Mouse (Mus musculus) telencephalon, adult 2 months (tissue): ENCODE measurements around the gene Pipox.

ENCODE experiments used
- DNase-seq: peaks from one replicate; pipeline ENCODE4 v3.0.0-alpha.2; 2011; ENCODE audit warnings: low read depth, low spot score

Gene Pipox

GRCm38 (mm10) chr11:77908468-77908867 is 14.6 kb upstream of the Pipox start:
- no peak for DNase-seq

DNA sequence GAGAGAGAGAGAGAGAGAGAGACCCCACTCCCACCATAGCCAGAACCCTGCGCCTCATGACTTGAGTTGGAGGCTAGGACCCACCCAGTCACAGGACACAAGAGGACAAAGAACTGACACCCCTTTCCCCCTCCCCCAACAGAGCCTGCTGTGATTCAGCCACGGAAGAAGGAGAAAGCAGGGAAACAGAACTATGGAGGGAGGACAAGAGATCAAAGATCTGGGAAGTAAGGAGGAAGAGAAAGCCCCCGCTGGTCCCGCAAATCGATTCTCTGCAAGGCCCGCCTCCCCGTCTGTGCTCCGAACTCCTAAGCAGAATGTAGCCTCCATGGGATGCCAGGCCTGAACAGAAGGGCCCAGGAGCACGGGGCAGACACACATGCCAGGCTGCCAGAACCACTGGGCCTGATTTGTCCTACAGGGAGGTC is 12.9 kb upstream of the Pipox start:
- DNase-seq: no peak

DNA sequence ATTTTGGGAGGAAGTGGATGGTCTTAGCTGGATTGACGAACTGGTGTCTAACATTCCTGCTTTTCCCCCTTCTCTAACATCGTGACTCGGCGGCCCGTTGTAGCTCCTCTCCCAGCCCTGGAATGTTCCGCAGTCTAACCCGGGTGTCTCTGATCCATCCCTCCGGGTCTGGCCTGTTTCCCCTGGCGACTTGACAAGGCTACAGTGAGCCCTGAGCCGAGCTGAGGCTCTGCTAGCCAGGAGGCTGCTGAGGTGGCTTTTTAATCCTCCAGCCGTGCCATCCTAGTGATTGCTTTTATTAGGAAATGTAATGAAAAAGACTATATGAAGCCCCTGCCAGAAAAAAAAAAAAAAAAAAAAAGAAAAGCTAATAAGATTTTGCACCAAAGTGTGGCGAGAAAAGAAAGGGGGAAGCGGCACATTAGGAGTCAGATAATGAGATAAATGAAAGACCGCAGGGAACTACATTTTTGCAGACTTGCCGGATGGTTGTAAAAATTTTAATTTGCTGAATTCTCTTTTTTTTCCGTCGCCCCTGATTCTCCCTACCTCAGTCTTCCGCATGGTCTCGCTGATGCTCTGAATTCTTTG is 12.3 kb upstream of the Pipox start:
- DNase-seq: no peak

DNA sequence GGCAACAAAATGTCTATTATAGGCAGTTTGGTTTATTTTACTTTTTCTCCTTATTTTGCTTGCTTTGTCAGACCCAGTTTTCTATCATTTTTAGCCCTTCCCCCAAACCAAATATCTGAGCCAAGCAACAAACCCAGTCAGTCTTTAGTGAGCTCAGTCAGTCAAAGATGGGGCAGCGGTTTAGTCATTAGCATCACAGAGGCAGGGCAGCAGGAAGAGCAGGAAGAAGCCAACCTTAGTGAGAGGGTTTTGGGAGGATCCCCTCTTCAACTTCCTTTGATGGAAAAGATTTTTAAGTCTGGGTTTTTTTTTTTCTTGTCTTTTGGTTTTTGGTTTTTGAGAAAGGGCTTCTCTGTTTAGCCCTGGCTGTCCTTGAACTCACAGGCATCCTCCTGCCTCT is 10.8 kb upstream of the Pipox start:
- DNase-seq: no peak

DNA sequence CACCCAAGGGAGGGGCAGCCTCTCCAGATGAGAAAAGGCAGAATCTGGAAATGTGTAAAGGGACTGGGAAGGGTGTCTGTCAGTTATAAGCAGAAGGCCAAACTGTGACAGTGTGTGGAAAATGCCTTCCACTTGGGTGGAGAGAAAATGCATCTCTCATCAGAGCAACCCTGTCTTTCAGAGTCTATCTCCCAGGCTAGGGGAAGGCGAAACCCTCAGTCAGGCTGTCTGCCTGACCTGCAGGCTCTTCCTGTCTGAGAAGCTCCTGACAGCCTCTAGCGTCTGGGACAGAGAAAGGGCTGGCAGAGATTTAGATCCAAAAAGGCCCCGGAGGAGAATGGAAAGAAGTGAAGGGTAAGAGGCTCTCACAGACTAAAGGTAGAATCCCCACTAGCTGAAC is 9.9 kb upstream of the Pipox start:
- DNase-seq: no peak

DNA sequence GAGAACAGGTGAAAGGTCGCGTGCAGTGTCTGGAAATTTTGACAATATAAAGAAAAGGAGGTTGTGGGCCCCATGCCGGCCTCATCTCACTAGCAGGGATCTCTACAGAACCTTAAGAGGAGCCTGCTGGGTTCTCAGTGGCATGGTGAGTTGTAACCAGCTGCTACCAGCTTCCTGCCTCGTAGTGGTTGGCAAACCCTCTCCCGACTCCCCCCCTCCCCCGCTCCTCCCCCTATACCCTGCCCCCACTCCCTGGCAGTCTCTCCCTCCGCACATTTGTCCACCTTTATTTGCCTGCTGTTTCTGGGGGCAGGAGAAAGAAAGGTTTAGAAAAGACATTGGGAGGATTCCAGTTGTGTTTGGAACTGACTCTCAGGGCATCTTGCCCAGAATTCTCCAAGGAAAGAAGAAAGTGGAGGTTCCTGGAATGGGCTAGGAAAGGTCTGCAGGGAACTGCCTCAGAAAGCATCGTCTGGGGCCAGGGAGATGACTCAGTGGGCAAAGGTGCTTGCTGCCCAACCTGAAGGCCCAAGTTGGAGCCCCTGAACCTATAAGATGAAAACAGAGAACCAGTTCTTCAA is 8.0 kb upstream of the Pipox start:
- no peak for DNase-seq

DNA sequence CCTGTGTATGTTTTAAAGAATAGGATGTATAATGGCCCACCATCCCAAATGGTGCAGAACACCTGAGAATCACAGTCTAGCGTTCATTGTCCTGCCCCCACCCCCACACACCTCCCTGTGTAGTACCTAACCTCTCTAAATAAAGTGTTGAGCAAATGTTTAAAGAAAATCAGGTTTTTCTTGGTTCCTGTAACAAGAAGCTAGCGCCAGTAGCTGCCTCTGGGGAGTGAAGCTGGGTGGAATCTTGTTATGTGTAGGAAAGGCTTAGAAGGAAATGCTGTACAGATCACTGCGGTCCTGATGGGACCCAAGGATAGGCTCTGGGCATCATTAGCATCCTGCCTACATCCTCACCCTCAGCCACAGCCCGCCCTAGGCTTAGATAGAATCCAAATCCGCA is 7.5 kb upstream of the Pipox start:
- DNase-seq: no peak

GRCm38 (mm10) chr11:77900696-77901095 is 6.8 kb upstream of the Pipox start:
- DNase-seq: no peak

DNA sequence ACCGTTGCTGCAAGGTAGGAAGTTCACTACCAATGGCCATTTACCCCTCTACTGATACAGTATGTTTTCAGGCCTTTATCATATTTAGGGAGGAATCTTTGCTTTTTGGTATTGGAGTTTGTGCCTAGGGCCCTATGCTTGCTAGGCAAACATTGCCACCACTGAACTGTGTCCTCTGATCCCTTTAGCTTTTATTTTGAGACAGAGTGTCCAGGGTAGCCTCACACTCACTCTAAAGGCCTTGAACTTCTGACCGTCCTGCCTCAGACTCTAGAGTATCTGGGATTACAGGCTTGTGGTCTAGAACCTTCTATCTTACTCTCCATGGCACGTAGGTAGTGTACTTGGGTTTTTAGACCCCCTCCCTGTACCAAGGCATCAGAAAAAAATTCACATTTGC is 6.3 kb upstream of the Pipox start:
- no peak for DNase-seq

DNA sequence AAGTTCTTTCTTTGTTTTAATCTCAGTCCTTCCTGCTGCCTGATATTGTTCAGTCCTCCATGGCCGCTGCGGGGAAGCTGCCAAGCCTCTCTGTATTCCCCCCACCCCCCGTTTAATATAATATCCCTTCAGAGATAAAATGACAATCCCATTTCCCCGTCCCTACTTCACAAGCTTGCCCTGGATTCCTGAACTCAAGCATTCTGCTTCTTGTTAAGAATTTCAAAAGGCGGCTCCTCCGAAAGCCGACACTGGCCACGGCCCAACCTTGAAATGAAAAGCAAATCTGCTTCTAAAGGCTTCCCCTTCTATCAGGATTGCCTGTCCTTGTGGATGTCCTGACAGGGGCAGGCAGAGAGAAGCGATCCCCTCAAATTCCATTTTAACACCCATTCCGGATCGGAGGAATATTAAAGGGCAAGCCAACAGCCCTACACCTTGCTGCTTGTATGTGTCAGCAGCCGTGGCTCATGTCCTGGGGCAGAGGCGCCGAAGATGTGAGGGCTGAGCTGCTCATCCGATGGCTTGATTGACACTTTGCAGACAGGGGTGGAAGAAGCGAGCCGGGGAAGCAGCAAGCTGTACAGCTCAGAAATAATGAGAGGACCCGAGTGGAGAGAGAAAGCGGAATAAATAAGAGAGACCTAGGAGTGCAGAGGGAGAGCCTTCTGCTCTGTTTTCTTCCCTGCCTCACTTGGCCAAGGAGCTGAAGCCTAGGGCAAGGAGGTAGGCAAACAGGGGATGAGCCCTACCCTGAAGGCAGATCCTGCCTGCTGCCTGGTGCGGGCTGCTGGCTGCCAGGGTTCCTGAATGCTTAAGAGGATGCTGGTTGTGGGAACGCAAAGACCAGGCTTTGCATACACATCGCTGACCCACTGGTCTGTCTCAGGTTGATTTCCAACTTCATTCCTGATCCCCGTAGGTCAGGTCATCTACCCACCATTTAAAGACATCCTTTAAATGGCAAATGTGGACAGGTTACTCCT is 3.2 kb upstream of the Pipox start:
- no peak for DNase-seq

DNA sequence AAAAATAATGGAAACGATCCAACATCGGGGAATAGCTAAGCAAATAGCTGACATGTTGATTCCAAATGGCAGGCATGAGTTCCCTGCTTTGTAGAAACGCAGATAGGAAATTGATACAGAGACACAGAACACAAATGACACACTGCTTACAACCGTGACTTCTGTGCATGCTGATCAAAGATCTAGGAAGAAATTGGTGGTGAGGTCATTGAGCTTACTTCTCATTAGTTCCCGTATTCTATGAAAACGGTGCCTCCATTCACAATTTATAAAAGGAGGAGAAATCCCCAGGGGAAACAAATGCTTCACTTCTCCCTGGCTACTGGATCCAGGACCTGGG is 2.6 kb upstream of the Pipox start:
- no peak for DNase-seq

- DNase-seq: no peak
These were observed 2.1 kb upstream of the Pipox start for GRCm38 (mm10) chr11:77896011-77896410.

DNA sequence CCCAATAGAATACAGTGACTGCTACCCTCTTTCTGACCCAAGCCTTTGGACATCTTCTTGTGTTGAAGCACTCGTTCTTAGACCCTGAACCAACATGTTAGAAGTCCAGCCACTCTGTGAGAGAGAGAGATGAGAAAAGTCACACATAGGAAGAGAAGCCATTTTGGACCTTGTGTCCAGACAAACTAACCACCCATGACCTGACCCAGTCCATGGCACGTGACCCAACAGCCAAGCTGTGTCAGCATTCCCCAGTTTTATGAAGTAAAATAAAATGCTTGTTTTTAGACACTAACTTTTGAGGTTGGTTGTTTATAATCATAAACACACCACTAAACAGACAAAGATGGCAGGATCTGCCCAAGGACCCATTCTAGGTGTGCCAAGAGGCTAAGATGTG is 1.1 kb upstream of the Pipox start:
- no peak for DNase-seq

DNA sequence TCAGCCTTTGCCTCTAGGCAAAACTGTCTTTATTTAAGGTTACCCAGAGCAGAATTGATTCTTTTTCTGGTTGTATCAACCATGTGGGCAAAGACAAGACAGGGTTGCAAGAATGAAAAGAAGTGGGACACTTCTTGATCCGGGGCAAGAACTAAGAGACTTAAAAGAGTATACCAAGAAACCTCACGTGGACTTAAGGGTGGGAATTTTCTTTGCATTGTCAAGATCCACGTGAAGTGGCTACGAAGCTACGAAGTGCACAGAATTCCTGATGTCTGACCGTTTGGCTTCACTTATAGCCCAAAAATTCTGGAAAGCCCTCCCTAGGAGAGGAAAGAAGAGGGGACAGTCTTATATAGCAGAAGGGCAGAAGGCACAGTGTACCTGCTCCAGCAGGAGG is 613 bp downstream of the Pipox start:
- no peak for DNase-seq

DNA sequence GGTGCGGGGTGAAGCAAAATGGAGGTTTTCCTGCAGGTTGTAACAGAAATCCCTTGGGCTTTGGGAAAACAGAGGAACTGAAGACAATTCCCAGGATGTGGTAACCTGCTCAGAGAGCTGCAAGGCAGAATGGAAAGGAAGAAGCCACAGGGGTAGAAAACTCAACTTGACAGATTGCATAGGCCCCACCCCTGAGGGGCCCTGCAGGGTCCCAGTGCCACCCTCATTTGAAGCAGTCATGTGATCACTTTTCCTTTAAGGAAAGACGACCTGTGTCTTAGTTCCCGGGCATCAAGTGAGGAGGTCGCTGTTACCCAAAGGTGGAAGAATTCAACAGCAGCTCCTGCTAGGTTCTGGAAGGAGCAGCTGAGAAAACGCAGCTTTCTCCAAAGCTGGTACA is 1.0 kb downstream of the Pipox start:
- DNase-seq: no peak

GRCm38 (mm10) chr11:77890648-77891258 is 3.1 kb downstream of the Pipox start:
- DNase-seq: no peak

GRCm38 (mm10) chr11:77889484-77889883 is 4.4 kb downstream of the Pipox start:
- no peak for DNase-seq

- DNase-seq: no peak
These were observed 5.0 kb downstream of the Pipox start for GRCm38 (mm10) chr11:77888846-77889245.

DNA sequence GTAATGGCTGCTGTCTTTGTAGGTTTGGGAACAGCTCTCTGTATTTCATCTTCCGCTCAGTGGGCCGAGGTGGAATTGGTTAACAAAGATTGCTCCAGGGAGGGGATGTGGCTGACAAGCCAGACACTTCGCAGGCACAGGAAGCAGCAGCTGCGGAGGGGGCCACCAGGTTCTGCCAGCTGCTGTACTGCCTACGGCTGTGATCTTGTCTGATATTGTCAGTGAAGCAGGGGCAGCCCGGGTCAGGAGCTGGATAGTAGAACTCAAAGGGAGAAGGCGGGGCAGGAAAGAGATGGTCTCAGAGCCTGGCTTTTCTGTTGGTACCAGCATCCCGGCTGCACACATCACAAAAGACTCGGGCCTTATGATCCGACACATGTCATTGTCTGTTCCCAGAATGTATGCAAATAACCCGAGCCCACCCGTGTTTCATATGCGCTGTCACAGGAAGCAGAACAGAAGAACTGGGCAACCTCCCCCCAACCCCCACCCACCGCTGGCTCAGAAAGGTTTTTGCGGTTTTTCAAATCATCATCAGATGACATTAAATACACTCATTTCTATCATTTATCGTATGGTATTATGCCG is 6.4 kb downstream of the Pipox start:
- no peak for DNase-seq

DNA sequence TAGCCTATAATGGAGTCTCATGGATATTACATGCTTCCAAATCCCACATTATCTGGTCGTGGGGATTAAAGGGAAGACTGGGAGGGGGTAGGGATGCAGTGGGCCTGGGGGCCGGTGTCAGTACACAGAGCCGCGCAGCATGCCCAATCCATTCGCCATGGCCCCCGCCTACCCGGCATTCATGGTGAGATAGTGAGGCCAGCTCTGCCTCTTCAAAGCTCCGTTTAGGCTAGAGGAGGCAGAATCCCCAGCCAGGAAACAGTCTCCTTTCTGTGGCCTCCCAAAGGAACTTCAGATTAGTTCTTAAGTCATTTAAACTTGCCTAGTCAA is 8.7 kb downstream of the Pipox start:
- no peak for DNase-seq

DNA sequence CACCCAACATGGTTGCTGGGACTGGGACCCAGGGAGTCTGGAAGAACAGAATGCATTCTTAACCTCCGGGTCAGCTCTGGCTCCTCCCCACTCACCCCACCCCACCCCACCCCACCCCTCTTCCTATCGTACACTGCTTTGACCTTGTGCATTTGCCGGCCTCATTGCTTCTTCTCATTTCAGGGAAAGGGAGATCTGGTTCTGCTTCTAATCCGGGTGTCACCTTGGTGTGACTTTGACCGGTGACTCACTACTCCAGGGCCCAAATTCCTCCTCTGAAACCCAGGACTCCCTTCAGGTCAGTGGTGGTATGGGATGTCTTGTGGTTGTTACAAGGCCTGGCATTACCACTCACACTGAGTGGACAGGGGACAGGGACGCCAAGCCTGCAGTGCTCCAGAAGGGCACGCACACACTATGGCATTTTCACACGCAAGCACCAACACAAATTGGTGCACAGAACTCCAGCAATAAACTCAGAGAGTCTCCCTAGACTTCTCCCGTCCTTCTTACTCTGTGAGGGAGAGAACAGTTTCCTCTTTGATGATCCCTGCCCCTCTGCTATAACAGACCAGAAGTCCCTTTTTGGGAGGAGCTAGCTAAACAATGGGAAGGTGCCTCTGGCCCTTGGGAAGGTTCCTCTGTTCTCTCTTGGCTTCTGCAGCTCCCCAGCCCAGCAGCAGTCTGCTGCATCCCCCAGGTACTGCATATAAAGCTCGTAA is 9.2 kb downstream of the Pipox start:
- DNase-seq: no peak

DNA sequence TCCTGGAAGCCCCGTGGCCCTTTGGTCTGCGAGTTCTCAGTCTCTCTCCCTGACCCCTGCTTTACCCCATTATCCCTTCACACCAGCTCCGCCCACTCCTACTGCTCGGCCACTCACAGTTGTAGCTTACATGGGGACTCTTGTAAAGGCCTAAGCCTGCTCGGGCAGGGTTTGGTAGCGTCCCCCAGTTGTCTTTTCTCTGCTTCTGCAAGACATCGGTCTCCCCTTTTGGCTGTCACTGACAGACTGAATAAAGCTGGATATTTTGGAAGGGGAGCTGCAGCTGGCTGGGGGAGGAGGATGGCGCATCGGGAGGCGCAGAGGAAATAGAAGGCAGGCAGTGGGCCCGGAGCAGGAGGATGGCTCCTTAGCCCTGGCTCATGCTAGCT is 17.1 kb downstream of the Pipox start:
- DNase-seq: no peak
